ENCODE assay signal across 11 mouse cellular contexts in genomic region chr9:51995331-51996099, GRCm38 (mm10). TPM values are rescaled to one million over a fixed set of nuclear protein-coding genes. Genes with fewer than 3 reads are reported as not detected.
DNase-seq lines count a peak whose midpoint lies in the region; ATAC-seq lines count a peak whose summit lies in the region.
"Had no signal": no experiment of that assay in that cellular context is flagged by ENCODE, and none has a peak within 500 bp of the region (broad histone marks: within the 10 kb centered on the region; RNA-seq: fewer than 3 reads in every experiment).

No protein-coding gene starts in this region.

- H3K36me3 ChIP-seq in heart, embryonic 12.5 days, result no peaks in the 10 kb centered on the region
- H3K36me3 ChIP-seq in midbrain, embryonic 13.5 days, result no peaks in the 10 kb centered on the region
- no peaks in the 10 kb centered on the region for H3K36me3 ChIP-seq in midbrain, embryonic 15.5 days (replicated peaks)

- no peak overlapping the region for H3K4me3 ChIP-seq in heart, embryonic 12.5 days
- H3K4me3 ChIP-seq in midbrain, embryonic 13.5 days (replicated peaks), result no peak overlapping the region
- no peak overlapping the region for H3K4me3 ChIP-seq in midbrain, embryonic 15.5 days

- no peak overlapping the region for H3K27ac ChIP-seq in heart, embryonic 12.5 days (ENCODE audit: poor library complexity, severe bottlenecking)
- no peak overlapping the region for H3K27ac ChIP-seq in midbrain, embryonic 13.5 days
- H3K27ac ChIP-seq in midbrain, embryonic 15.5 days, result no peak overlapping the region

- no peak overlapping the region for H3K4me2 ChIP-seq in heart, embryonic 12.5 days
- no peak overlapping the region for H3K4me2 ChIP-seq in midbrain, embryonic 13.5 days (replicated peaks)
- no peak overlapping the region for H3K4me2 ChIP-seq in midbrain, embryonic 15.5 days
- H3K4me2 ChIP-seq: midbrain, embryonic 11.5 days had no signal

- no peak overlapping the region for H3K9ac ChIP-seq in heart, embryonic 12.5 days
- no peak overlapping the region for H3K9ac ChIP-seq in midbrain, embryonic 13.5 days (replicated peaks)
- no peak overlapping the region for H3K9ac ChIP-seq in midbrain, embryonic 15.5 days

- 50% methylated on average over 5 of the region's 5 CpGs for WGBS in heart, embryonic 12.5 days
- WGBS in midbrain, embryonic 13.5 days, result 83% methylated on average over 5 of the region's 5 CpGs
- WGBS in midbrain, embryonic 15.5 days, result 79% methylated on average over 5 of the region's 5 CpGs

- H3K9me3 ChIP-seq in heart, embryonic 12.5 days (replicated peaks), result peaks cover 6% of the 10 kb centered on the region
- 0 out of 2 replicates have a peak, but pooled peaks cover 5% of the 10 kb centered on the region for H3K9me3 ChIP-seq in midbrain, embryonic 13.5 days
- H3K9me3 ChIP-seq in midbrain, embryonic 15.5 days, result peaks cover 3% of the 10 kb centered on the region; the same call in 1 of the 2 replicates

- intact Hi-C loops in left cerebral cortex, postnatal 36 days (cut with DNase I), result no loop called here

- ATAC-seq in heart, embryonic 12.5 days (ENCODE audit: insufficient number of reproducible peaks, low FRiP score), result peak; percentile 79
- ATAC-seq in midbrain, embryonic 13.5 days, result 0 out of 2 replicates have a peak, but pooled peaks have one; percentile 34
- no peak for ATAC-seq in midbrain, embryonic 15.5 days (replicated peaks)

- H3K27me3 ChIP-seq in heart, embryonic 12.5 days (replicated peaks), result no peaks in the 10 kb centered on the region
- H3K27me3 ChIP-seq in midbrain, embryonic 13.5 days, result no peaks in the 10 kb centered on the region
- H3K27me3 ChIP-seq in midbrain, embryonic 15.5 days (replicated peaks), result no peaks in the 10 kb centered on the region

- H3K4me1 ChIP-seq in heart, embryonic 12.5 days (replicated peaks), result peaks cover 14% of the 10 kb centered on the region
- H3K4me1 ChIP-seq in midbrain, embryonic 13.5 days (replicated peaks), result peaks cover 4% of the 10 kb centered on the region; the same call in 1 of the 2 replicates
- no peaks in the 10 kb centered on the region for H3K4me1 ChIP-seq in midbrain, embryonic 15.5 days

- no peak for DNase-seq in heart, adult 9 months (ENCODE audit: low spot score in 2 of 2)
- peak; percentile 57 for DNase-seq in kidney, postnatal 14 days
- DNase-seq in retina, postnatal 1 day, result peak; percentile 81
- no peak for DNase-seq in urinary bladder, adult 2 months (ENCODE audit: low spot score)
- DNase-seq in left cerebral cortex, postnatal 36 days (ENCODE audit: low spot score in 2 of 2), result no peak
- DNase-seq: cerebellum, postnatal 36 days; lung, adult 18-20 months had no signal

RNA-seq across cellular contexts. Expression of gene Fdx1, which starts 32.2 kb away (rescaled TPM):
- polyA plus RNA-seq in heart, embryonic 12.5 days (2016; fragmentation: Nextera tagmentation; extraction: Ambion mirVana), result 96.4 and 100 TPM in 2 replicates
- 37.3 and 39.1 TPM in 2 replicates for polyA plus RNA-seq in midbrain, embryonic 13.5 days (2015; fragmentation: Nextera tagmentation; extraction: Ambion mirVana)
- 34.4 and 35.7 TPM in 2 replicates for polyA plus RNA-seq in midbrain, embryonic 15.5 days (2015; fragmentation: Nextera tagmentation; extraction: Ambion mirVana)
- 56.6 and 68.7 TPM in 2 replicates for polyA plus RNA-seq in urinary bladder, adult 2 months (2012; rRNA removed)
- total RNA-seq in left cerebral cortex, postnatal 36 days (2021), result 10 to 100 TPM; 19.8 to 19.9 TPM

RNA-seq across cellular contexts. Expression of gene Rdx, which starts 51.5 kb away (rescaled TPM):
- 170 and 175 TPM in 2 replicates for polyA plus RNA-seq in heart, embryonic 12.5 days (2016; fragmentation: Nextera tagmentation; extraction: Ambion mirVana)
- polyA plus RNA-seq in midbrain, embryonic 13.5 days (2015; fragmentation: Nextera tagmentation; extraction: Ambion mirVana), result 120 TPM in 2 replicates
- polyA plus RNA-seq in midbrain, embryonic 15.5 days (2015; fragmentation: Nextera tagmentation; extraction: Ambion mirVana), result 75.2 and 76.0 TPM in 2 replicates
- 38.1 and 48.3 TPM in 2 replicates for polyA plus RNA-seq in urinary bladder, adult 2 months (2012; rRNA removed)
- 10 to 100 TPM; 43.3 to 46.4 TPM for total RNA-seq in left cerebral cortex, postnatal 36 days (2021)

Comparison
In these comparisons a context has a peak if more than half of its experiments do, and no peak if none do; other contexts are left out.
1. DNase-seq: peak in kidney, postnatal 14 days (single experiment) and retina, postnatal 1 day (single experiment); none in heart, adult 9 months (0 of 2), urinary bladder, adult 2 months (single experiment) and left cerebral cortex, postnatal 36 days (0 of 2).